Mouse (Mus musculus) intestine, embryonic 16.5 days (tissue): Measurements from ENCODE around the gene Usp35. TPM values are rescaled to one million over a fixed set of nuclear protein-coding genes. Genes with fewer than 3 reads are reported as not detected.

Source experiments
- ATAC-seq: fragments of 200-750 bp; cut with Nextera tagmentation; 2 replicates; pipeline ENCODE4 v1.8.0; 2017; ENCODE audit warnings: moderate TSS enrichment, moderate library complexity
- H3K27ac ChIP-seq: fragments of 300-500 bp; sonication (generic); 2 replicates; pipeline ENCODE4 v1.5.1; 2014; ENCODE audit warnings: mild to moderate bottlenecking, low read length
- H3K27me3 ChIP-seq: fragments of 300-500 bp; sonication (generic); replicated peaks from 2 replicates; pipeline ENCODE4 v1.6.1; 2014; ENCODE audit warnings: low read length, control low read depth, mixed read lengths; ENCODE audit not compliant: control insufficient read depth, insufficient read depth
- H3K36me3 ChIP-seq: fragments of 300-500 bp; sonication (generic); 2 replicates; pipeline ENCODE4 v1.6.1; 2014; ENCODE audit warnings: low read length, control low read depth; ENCODE audit not compliant: control insufficient read depth, insufficient read depth
- H3K4me1 ChIP-seq: fragments of 300-500 bp; sonication (generic); 2 replicates; pipeline ENCODE4 v1.6.1; 2014; ENCODE audit warnings: low read length, control low read depth, mixed read lengths; ENCODE audit not compliant: control insufficient read depth, insufficient read depth
- H3K4me2 ChIP-seq: fragments of 300-500 bp; sonication (generic); 2 replicates; pipeline ENCODE4 v1.6.1; 2014; ENCODE audit warnings: low read depth, low read length, control low read depth
- H3K4me3 ChIP-seq: fragments of 300-500 bp; sonication (generic); 2 replicates; pipeline ENCODE4 v1.5.1; 2014; ENCODE audit warnings: mild to moderate bottlenecking, low read length
- H3K9ac ChIP-seq: fragments of 300-500 bp; sonication (generic); 2 replicates; pipeline ENCODE4 v1.6.1; 2014; ENCODE audit warnings: low read depth, low read length
- H3K9me3 ChIP-seq: fragments of 300-500 bp; sonication (generic); 2 replicates; pipeline ENCODE4 v1.6.1; 2016; ENCODE audit warnings: low read length, control low read depth; ENCODE audit not compliant: control insufficient read depth
- WGBS: fragments of 180-500 bp; shearing (Covaris S2); extraction: QIAGEN DNeasy Blood & Tissue Kit; methylation state at CpG from one replicate; pipeline ENCODE4 v1.1.7; 2014; 5-methylcytosine and 5-hydroxymethylcytosine counted together
- polyA plus RNA-seq: library from polyadenylated mRNA; unstranded; fragments of >200 nt; fragmentation: Nextera tagmentation; extraction: Ambion mirVana; gene quantifications from 2 replicates; pipeline ENCODE4 v1.2.1, GENCODE M21; 2015

Gene Usp35
- polyA plus RNA-seq, 1 experiment from 2014 or later: 0.54 TPM

DNA sequence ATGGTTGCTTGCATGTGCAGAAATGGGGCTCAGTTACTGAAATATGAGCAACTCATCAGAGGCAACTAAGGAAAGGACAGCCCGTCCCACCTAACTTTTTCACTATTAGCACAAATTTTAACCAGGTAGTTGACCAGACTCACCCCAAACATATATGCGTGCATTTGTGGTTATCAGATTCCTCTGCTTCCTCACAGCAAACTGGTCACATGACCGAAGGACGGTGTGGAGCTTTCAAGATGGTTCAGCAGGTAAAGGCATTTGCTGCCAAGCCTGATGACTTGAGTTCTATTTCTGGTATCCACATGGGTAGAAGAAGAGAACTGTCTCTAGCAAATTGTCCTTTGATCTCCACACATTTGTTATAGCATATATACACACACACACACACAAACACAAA is 26.5 kb upstream of the Usp35 start:
- H3K4me1 ChIP-seq: peaks cover 6% of the 10 kb centered on the region; the same call in 1 of the 2 replicates
- H3K36me3 ChIP-seq: no peaks in the 10 kb centered on the region; the same call in 1 of the 2 replicates
- H3K4me3 ChIP-seq: no peak overlapping the region
- no peak overlapping the region for H3K9ac ChIP-seq
- no peak for ATAC-seq
- H3K27me3 ChIP-seq: no peaks in the 10 kb centered on the region
- H3K4me2 ChIP-seq: no peak overlapping the region
- 86% methylated on average over 4 of the region's 4 CpGs for WGBS
- 0 out of 2 replicates have a peak, but pooled peaks cover 2% of the 10 kb centered on the region for H3K9me3 ChIP-seq
- no peak overlapping the region for H3K27ac ChIP-seq

DNA sequence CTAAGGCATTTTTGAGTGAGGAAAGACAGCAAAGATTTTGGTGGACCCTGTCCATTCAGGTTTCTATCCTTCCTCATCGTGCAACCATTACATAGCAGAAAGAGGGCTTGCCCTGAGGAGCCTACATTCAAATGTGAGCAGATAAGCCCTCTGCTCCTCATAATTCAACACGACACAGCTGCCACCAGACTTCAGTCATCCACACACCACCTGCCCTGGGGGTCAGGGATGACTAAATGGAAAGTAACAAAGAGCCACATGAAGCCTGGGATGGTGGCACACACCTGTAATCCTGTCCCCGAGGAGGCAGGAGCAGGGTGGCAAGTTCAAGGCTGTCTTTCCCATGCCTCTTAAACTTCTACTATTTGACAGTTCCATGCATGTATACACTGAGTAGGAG is 26.0 kb upstream of the Usp35 start:
- Histone ChIP-seq H3K27me3 (no peaks in the 10 kb centered on the region), H3K4me2 (no peak overlapping the region), H3K9me3 (0 out of 2 replicates have a peak, but pooled peaks cover 2% of the 10 kb centered on the region), H3K4me1 (peaks cover 6% of the 10 kb centered on the region; the same call in 1 of the 2 replicates), H3K4me3 (no peak overlapping the region), H3K9ac (no peak overlapping the region), H3K27ac (no peak overlapping the region), H3K36me3 (no peaks in the 10 kb centered on the region; the same call in 1 of the 2 replicates)
- ATAC-seq: no peak
- WGBS: 75% methylated on average over 3 of the region's 3 CpGs

DNA sequence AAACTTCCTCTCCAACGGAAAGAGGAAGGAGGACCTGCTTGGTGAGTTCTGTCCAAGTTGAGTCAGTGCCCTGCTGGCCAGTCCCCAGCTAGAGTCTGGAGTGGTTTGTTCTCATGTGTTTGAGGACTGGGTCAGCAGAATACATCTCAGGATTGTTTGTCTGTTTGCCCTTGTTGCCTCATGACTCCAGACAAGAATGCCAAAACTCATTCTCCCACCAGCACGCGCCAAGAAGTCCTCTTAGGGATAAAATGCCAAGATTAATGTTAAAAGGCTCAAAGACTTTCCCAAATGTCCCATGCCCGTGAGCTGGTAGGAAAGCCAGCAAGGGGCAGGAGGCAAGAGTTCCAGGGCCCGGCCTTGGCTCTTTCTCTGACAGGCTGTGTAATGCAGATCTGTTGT is 25.1 kb upstream of the Usp35 start:
- ATAC-seq: no peak

DNA sequence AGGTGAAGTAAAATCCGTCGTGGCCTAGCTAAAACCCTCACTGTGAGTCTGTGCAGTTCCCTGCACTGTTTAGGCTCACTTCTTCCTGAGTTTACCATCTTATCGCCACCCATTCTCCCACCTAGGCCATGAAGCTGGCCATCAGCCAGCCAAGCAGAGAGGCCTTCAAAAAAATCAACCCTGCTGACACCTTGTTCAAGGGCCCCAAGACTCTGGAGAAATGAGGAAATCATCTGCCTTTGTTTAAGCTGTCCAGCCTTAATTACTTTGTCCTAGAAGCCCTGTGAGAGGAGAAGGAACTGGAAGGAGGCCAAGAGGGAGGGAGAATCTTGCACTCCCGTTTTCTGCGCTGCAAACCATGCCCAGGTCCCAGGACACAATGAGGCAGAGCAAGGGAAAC is 24.4 kb upstream of the Usp35 start:
- no peaks in the 10 kb centered on the region for H3K27me3 ChIP-seq
- H3K9me3 ChIP-seq: no peaks in the 10 kb centered on the region
- 61% methylated on average over 5 of the region's 5 CpGs for WGBS
- no peaks in the 10 kb centered on the region; the same call in 1 of the 2 replicates for H3K36me3 ChIP-seq
- no peak overlapping the region for H3K4me3 ChIP-seq
- no peak overlapping the region for H3K4me2 ChIP-seq
- peaks cover 6% of the 10 kb centered on the region; the same call in 1 of the 2 replicates for H3K4me1 ChIP-seq
- no peak overlapping the region for H3K9ac ChIP-seq
- H3K27ac ChIP-seq: peak overlapping the region; percentile 37; the same call in 1 of the 2 replicates
- 0 out of 2 replicates have a peak, but pooled peaks have one; percentile 28 for ATAC-seq

More for the DNA sequence above, 25.1 kb upstream of the Usp35 start:
- Histone ChIP-seq H3K4me3 (no peak overlapping the region), H3K36me3 (no peaks in the 10 kb centered on the region; the same call in 1 of the 2 replicates), H3K4me1 (peaks cover 6% of the 10 kb centered on the region; the same call in 1 of the 2 replicates), H3K4me2 (no peak overlapping the region), H3K9me3 (0 out of 2 replicates have a peak, but pooled peaks cover 2% of the 10 kb centered on the region), H3K27ac (no peak overlapping the region), H3K27me3 (no peaks in the 10 kb centered on the region), H3K9ac (no peak overlapping the region)
- WGBS: 67% methylated on average over 5 of the region's 5 CpGs

DNA sequence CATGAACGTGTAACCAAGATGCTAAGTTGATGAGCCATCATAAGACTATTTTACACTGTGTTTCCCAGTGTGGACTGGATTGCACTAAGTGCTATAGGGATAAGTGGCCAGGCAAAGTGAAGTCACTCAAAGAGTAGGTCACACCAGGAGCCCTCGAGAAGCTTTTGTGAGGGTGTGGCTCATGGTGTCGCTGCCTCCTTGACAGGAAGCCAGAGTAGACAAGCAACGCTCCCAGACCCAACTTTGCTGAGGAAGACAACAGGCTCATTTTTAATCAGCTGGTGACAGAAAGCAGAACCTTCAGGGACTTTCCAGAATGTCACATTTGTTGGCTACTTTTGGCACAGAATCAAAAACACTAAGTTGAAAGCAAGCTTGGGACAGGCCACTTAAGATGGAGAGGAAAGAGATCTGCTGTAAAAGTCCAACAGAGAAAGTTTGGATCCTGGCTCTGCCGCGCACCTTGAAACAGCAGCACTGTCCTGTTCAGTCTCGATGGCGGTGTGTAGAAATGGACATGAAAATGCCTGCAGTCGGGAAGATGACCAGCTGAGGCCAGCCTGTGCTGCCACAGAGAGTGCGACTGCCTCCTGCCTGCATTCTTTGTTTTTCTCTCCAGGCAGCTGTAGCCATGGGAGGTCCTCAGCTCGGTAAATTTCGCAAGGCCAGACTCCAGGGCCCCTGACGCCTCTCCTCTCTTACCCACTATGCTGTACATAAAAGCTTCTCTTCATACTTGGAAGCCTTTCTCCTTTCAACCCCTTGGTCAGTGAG is 23.4 kb upstream of the Usp35 start:
- H3K4me3 ChIP-seq: no peak overlapping the region
- no peaks in the 10 kb centered on the region for H3K27me3 ChIP-seq
- no peak overlapping the region for H3K4me2 ChIP-seq
- no peak overlapping the region for H3K27ac ChIP-seq
- 33% methylated on average over 13 of the region's 13 CpGs for WGBS
- no peaks in the 10 kb centered on the region for H3K9me3 ChIP-seq
- ATAC-seq: peak; percentile 53
- peaks cover 6% of the 10 kb centered on the region; the same call in 1 of the 2 replicates for H3K4me1 ChIP-seq
- no peaks in the 10 kb centered on the region; the same call in 1 of the 2 replicates for H3K36me3 ChIP-seq
- no peak overlapping the region for H3K9ac ChIP-seq

- Histone ChIP-seq H3K4me2 (no peak overlapping the region), H3K4me3 (no peak overlapping the region), H3K9ac (no peak overlapping the region), H3K4me1 (peaks cover 6% of the 10 kb centered on the region; the same call in 1 of the 2 replicates), H3K9me3 (no peaks in the 10 kb centered on the region), H3K36me3 (no peaks in the 10 kb centered on the region; the same call in 1 of the 2 replicates), H3K27ac (no peak overlapping the region), H3K27me3 (no peaks in the 10 kb centered on the region)
- ATAC-seq: no peak
- WGBS: 88% methylated on average over 6 of the region's 6 CpGs
Measured at GRCm38 (mm10) chr7:97353356-97353755, 21.5 kb upstream of the Usp35 start.

DNA sequence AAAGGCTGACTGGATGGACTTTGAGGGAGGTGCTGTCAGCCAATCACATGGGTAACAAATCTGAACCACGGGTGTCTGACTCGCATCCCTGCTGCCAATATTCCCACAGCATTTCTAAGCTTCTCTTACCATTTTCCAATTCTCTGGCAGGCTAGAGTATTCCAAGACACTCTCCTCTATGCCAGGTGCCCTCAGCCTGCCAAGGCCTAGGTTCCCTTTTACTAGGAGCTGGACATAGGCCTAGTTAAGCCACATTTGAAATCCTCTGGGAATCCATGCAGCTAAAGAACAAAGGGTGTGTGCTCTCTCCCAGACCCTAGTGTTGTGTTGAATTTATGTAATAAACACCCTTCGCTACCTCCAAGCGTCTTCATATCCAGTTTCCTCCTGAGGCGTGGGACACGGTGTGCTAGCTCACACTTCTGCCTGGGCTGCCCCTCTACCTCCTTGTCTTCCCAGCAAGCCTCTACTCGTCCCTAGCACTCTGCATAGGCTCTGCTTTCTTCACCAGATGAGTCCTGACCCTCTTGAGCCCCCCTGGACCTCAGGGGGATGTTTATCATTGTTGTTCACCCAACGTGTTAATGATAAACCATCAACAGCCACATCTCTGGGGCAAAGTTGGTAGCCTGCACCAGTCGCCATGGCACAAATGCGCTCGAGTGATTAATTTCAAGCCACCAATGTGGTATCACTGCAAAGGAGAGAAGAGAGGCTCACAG is 20.1 kb upstream of the Usp35 start:
- H3K36me3 ChIP-seq: peaks cover 2% of the 10 kb centered on the region; the same call in 1 of the 2 replicates
- ATAC-seq: no peak
- WGBS: 85% methylated on average over 11 of the region's 11 CpGs

GRCm38 (mm10) chr7:97350891-97351290 is 19.1 kb upstream of the Usp35 start:
- WGBS: 87% methylated on average over 5 of the region's 5 CpGs
- Histone ChIP-seq H3K36me3 (0 out of 2 replicates have a peak, but pooled peaks cover 2% of the 10 kb centered on the region), H3K4me3 (no peak overlapping the region), H3K27ac (no peak overlapping the region), H3K4me1 (peaks cover 3% of the 10 kb centered on the region; the same call in 1 of the 2 replicates), H3K27me3 (no peaks in the 10 kb centered on the region), H3K9ac (no peak overlapping the region), H3K9me3 (no peaks in the 10 kb centered on the region), H3K4me2 (no peak overlapping the region)
- ATAC-seq: no peak

More for the DNA sequence above, 20.1 kb upstream of the Usp35 start:
- H3K27ac ChIP-seq: no peak overlapping the region
- H3K9me3 ChIP-seq: no peaks in the 10 kb centered on the region
- H3K4me1 ChIP-seq: peaks cover 6% of the 10 kb centered on the region; the same call in 1 of the 2 replicates
- H3K4me2 ChIP-seq: no peak overlapping the region
- H3K27me3 ChIP-seq: no peaks in the 10 kb centered on the region
- no peak overlapping the region for H3K9ac ChIP-seq
- no peak overlapping the region for H3K4me3 ChIP-seq

DNA sequence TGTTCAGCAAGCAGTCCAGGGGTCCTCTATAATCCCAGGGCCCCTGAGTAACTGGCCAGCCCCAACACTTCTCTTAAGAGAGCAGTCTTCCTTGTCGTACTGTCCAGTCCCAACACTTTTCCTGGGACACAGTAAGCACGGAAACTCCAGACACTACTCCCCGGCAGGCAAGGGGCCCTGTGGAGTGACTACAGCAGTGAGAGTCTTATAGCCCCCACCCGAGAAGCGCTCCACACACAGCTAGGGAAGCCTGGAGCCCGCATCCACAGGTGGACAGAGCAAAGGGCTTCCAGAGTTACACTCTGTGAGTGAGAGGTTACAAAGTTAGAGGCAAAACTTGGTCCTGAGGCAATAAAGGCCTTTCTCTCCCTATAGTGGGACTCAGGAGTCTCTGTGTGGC is 17.6 kb upstream of the Usp35 start:
- Histone ChIP-seq H3K27me3 (no peaks in the 10 kb centered on the region), H3K9ac (no peak overlapping the region), H3K4me2 (no peak overlapping the region), H3K4me3 (no peak overlapping the region), H3K36me3 (0 out of 2 replicates have a peak, but pooled peaks cover 2% of the 10 kb centered on the region), H3K27ac (no peak overlapping the region), H3K4me1 (peaks cover 12% of the 10 kb centered on the region), H3K9me3 (no peaks in the 10 kb centered on the region)
- ATAC-seq: no peak
- 83% methylated on average over 6 of the region's 6 CpGs for WGBS
